Mouse (Mus musculus): ENCODE measurements at regions not wholly inside any gene's neighbourhood (a gene's known extent, or its start where the extent isn't known, plus 50 kb on each side); places are given as distances from the start of the nearest gene placed in this dataset.

DNA sequence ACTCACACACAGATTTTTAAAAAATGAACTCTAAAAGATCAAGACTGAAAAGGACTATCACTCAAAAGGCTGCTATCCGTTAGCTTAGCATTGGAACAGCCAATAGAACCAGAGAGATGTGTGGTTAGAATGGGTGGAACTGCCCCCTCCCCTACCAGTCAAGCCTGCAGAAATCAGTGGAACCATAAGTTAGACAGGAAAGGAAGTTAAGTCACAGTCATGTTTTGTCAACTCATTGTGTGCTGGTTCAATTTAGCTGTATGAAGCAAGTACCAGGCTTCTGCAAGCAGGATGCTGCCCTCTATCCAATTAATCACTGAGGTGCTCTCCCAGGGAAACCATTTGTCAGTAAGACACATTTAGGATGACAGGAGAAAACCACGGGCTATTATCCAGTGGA lies 117.1 kb downstream of the Gm9817 start:
- TF ChIP-seq CTCF (IDR thresholded peaks at IDR 0.05; ENCODE audit: low read depth, low read length) (no peak), GATA1 (IDR thresholded peaks at IDR 0.05; ENCODE audit: borderline replicate concordance, low read length) (no peak), TAL1 (conservative IDR thresholded peaks at IDR 0.05; ENCODE audit: low read depth, low read length) (no peak), POLR2AphosphoS5 (IDR thresholded peaks at IDR 0.05; ENCODE audit: insufficient replicate concordance, low read depth, low read length) (no peak)

All from G1E (cell line).